Mouse (Mus musculus): Measurements from ENCODE around the gene Defb36. TPM values are rescaled to one million over a fixed set of nuclear protein-coding genes. Genes with fewer than 3 reads are reported as not detected.

Defb36 gene
- total and polyA plus RNA-seq, 2 experiments from 2014 or later: not detected

- H3K27ac ChIP-seq: no peak overlapping the region
- no peak overlapping the region for H3K9ac ChIP-seq (replicated peaks; ENCODE audit: low read length)
- no peaks in the 10 kb centered on the region for H3K9me3 ChIP-seq (ENCODE audit: low read length)
- no peaks in the 10 kb centered on the region for H3K4me1 ChIP-seq (ENCODE audit: insufficient read depth, low read length)
- ATAC-seq: no peak
- no peak overlapping the region for H3K4me3 ChIP-seq (ENCODE audit: low read length)
- no peak overlapping the region for H3K4me2 ChIP-seq (ENCODE audit: low read depth, low read length)
- no peak for DNase-seq (ENCODE audit: low spot score)
- no peaks in the 10 kb centered on the region for H3K36me3 ChIP-seq (ENCODE audit: insufficient read depth, low read length)
- 83% methylated on average over 6 of the region's 6 CpGs for WGBS
- no peaks in the 10 kb centered on the region for H3K27me3 ChIP-seq (ENCODE audit: insufficient read depth, low read length)
- TF ChIP-seq CTCF (IDR thresholded peaks at IDR 0.05; ENCODE audit: low read depth): no peak
These were observed 57.0 kb downstream of the Defb36 start for GRCm38 (mm10) chr2:152661163-152661562.

Other genes starting within 250 kb of the Defb36 start
- gene Nrsn2, start 227.7 kb upstream of the Defb36 start, total RNA-seq (2014; rRNA removed): 64.5 and 72.2 TPM in 2 replicates
- 83.8 and 91.3 TPM in 2 replicates for gene Nrsn2, start 227.7 kb upstream of the Defb36 start, polyA plus RNA-seq (2015; fragmentation: Nextera tagmentation; extraction: Ambion mirVana)
- 49.7 and 50.2 TPM in 2 replicates for gene Sox12, start 206.3 kb upstream of the Defb36 start, total RNA-seq (2014; rRNA removed)
- 9.7 and 10.1 TPM in 2 replicates for gene Sox12, start 206.3 kb upstream of the Defb36 start, polyA plus RNA-seq (2015; fragmentation: Nextera tagmentation; extraction: Ambion mirVana)
- gene Zcchc3, start 189.3 kb upstream of the Defb36 start, total RNA-seq (2014; rRNA removed): 17.4 TPM in 2 replicates
- 15.8 and 16.1 TPM in 2 replicates for gene Zcchc3, start 189.3 kb upstream of the Defb36 start, polyA plus RNA-seq (2015; fragmentation: Nextera tagmentation; extraction: Ambion mirVana)
- 2.3 and 3.9 TPM in 2 replicates for gene 6820408C15Rik, start 188.7 kb upstream of the Defb36 start, total RNA-seq (2014; rRNA removed)
- gene 6820408C15Rik, start 188.7 kb upstream of the Defb36 start, polyA plus RNA-seq (2015; fragmentation: Nextera tagmentation; extraction: Ambion mirVana): 3.6 and 4.0 TPM in 2 replicates
- gene Defb23, start 139.7 kb upstream of the Defb36 start, total RNA-seq (2014; rRNA removed): not detected in 2 replicates
- not detected in 2 replicates for gene Defb23, start 139.7 kb upstream of the Defb36 start, polyA plus RNA-seq (2015; fragmentation: Nextera tagmentation; extraction: Ambion mirVana)
- gene Defb20, start 127.3 kb upstream of the Defb36 start, total RNA-seq (2014; rRNA removed): not detected in 2 replicates
- gene Defb20, start 127.3 kb upstream of the Defb36 start, polyA plus RNA-seq (2015; fragmentation: Nextera tagmentation; extraction: Ambion mirVana): not detected in 2 replicates
- gene Defb22, start 114.2 kb upstream of the Defb36 start, total RNA-seq (2014; rRNA removed): not detected in 2 replicates
- gene Defb22, start 114.2 kb upstream of the Defb36 start, polyA plus RNA-seq (2015; fragmentation: Nextera tagmentation; extraction: Ambion mirVana): not detected in 2 replicates
- not detected in 2 replicates for gene Defb26, start 92.6 kb upstream of the Defb36 start, total RNA-seq (2014; rRNA removed)
- not detected in 2 replicates for gene Defb26, start 92.6 kb upstream of the Defb36 start, polyA plus RNA-seq (2015; fragmentation: Nextera tagmentation; extraction: Ambion mirVana)
- not detected in 2 replicates for gene Defb28, start 86.1 kb upstream of the Defb36 start, total RNA-seq (2014; rRNA removed)
- not detected in 2 replicates for gene Defb28, start 86.1 kb upstream of the Defb36 start, polyA plus RNA-seq (2015; fragmentation: Nextera tagmentation; extraction: Ambion mirVana)
- gene Defb29, start 64.2 kb upstream of the Defb36 start, total RNA-seq (2014; rRNA removed): not detected in 2 replicates
- not detected in 2 replicates for gene Defb29, start 64.2 kb upstream of the Defb36 start, polyA plus RNA-seq (2015; fragmentation: Nextera tagmentation; extraction: Ambion mirVana)
- not detected in 2 replicates for gene Gm17416, start 35.0 kb upstream of the Defb36 start, total RNA-seq (2014; rRNA removed)
- gene Gm17416, start 35.0 kb upstream of the Defb36 start, polyA plus RNA-seq (2015; fragmentation: Nextera tagmentation; extraction: Ambion mirVana): not detected in 2 replicates
- gene Defb21, start 31.6 kb upstream of the Defb36 start, total RNA-seq (2014; rRNA removed): not detected in 2 replicates
- gene Defb21, start 31.6 kb upstream of the Defb36 start, polyA plus RNA-seq (2015; fragmentation: Nextera tagmentation; extraction: Ambion mirVana): not detected in 2 replicates
- gene Defb19, start 24.0 kb upstream of the Defb36 start, total RNA-seq (2014; rRNA removed): not detected in 2 replicates
- not detected in 2 replicates for gene Defb19, start 24.0 kb upstream of the Defb36 start, polyA plus RNA-seq (2015; fragmentation: Nextera tagmentation; extraction: Ambion mirVana)
- gene Defb45, start 4.9 kb upstream of the Defb36 start, total RNA-seq (2014; rRNA removed): not detected in 2 replicates
- not detected in 2 replicates for gene Defb45, start 4.9 kb upstream of the Defb36 start, polyA plus RNA-seq (2015; fragmentation: Nextera tagmentation; extraction: Ambion mirVana)
- gene Defb25, start 18.7 kb downstream of the Defb36 start, total RNA-seq (2014; rRNA removed): not detected in 2 replicates
- gene Defb25, start 18.7 kb downstream of the Defb36 start, polyA plus RNA-seq (2015; fragmentation: Nextera tagmentation; extraction: Ambion mirVana): not detected in 2 replicates
- 1.0 and 1.1 TPM in 2 replicates for gene Rem1, start 22.6 kb downstream of the Defb36 start, total RNA-seq (2014; rRNA removed)
- gene Rem1, start 22.6 kb downstream of the Defb36 start, polyA plus RNA-seq (2015; fragmentation: Nextera tagmentation; extraction: Ambion mirVana): 0.57 and 0.65 TPM in 2 replicates
- 182 and 196 TPM in 2 replicates for gene H13, start 65.1 kb downstream of the Defb36 start, total RNA-seq (2014; rRNA removed)
- 162 and 163 TPM in 2 replicates for gene H13, start 65.1 kb downstream of the Defb36 start, polyA plus RNA-seq (2015; fragmentation: Nextera tagmentation; extraction: Ambion mirVana)
- gene Mcts2, start 82.7 kb downstream of the Defb36 start, total RNA-seq (2014; rRNA removed): 9.0 and 14.0 TPM in 2 replicates
- 29.4 and 31.2 TPM in 2 replicates for gene Mcts2, start 82.7 kb downstream of the Defb36 start, polyA plus RNA-seq (2015; fragmentation: Nextera tagmentation; extraction: Ambion mirVana)
- 142 and 198 TPM in 2 replicates for gene Id1, start 131.9 kb downstream of the Defb36 start, total RNA-seq (2014; rRNA removed)
- 99.3 and 104 TPM in 2 replicates for gene Id1, start 131.9 kb downstream of the Defb36 start, polyA plus RNA-seq (2015; fragmentation: Nextera tagmentation; extraction: Ambion mirVana)
- 2.1 and 7.1 TPM in 2 replicates for gene Cox4i2, start 149.8 kb downstream of the Defb36 start, total RNA-seq (2014; rRNA removed)
- 4.8 and 6.1 TPM in 2 replicates for gene Cox4i2, start 149.8 kb downstream of the Defb36 start, polyA plus RNA-seq (2015; fragmentation: Nextera tagmentation; extraction: Ambion mirVana)
- gene Bcl2l1, start 227.4 kb downstream of the Defb36 start, total RNA-seq (2014; rRNA removed): 130 and 135 TPM in 2 replicates
- gene Bcl2l1, start 227.4 kb downstream of the Defb36 start, polyA plus RNA-seq (2015; fragmentation: Nextera tagmentation; extraction: Ambion mirVana): 110 and 123 TPM in 2 replicates
- 8.1 and 15.6 TPM in 2 replicates for gene Tpx2, start 243.6 kb downstream of the Defb36 start, total RNA-seq (2014; rRNA removed)
- gene Tpx2, start 243.6 kb downstream of the Defb36 start, polyA plus RNA-seq (2015; fragmentation: Nextera tagmentation; extraction: Ambion mirVana): 14.3 and 21.0 TPM in 2 replicates